Mouse (Mus musculus) embryonic fibroblast, embryonic 13.5 days (primary cell): ENCODE results near the gene AL732309.1.

Source experiments
- CTCF ChIP-seq: IDR thresholded peaks from 2 replicates; pipeline ENCODE4 v1.5.1; 2011; ENCODE audit warnings: mild to moderate bottlenecking, control low read depth, low read length, moderate library complexity, borderline replicate concordance; ENCODE audit not compliant: insufficient read depth
- POLR2A ChIP-seq: IDR thresholded peaks from 2 replicates; pipeline ENCODE4 v1.6.1; 2011; ENCODE audit warnings: low read depth, mild to moderate bottlenecking, control low read depth, low read length, moderate library complexity

DNA sequence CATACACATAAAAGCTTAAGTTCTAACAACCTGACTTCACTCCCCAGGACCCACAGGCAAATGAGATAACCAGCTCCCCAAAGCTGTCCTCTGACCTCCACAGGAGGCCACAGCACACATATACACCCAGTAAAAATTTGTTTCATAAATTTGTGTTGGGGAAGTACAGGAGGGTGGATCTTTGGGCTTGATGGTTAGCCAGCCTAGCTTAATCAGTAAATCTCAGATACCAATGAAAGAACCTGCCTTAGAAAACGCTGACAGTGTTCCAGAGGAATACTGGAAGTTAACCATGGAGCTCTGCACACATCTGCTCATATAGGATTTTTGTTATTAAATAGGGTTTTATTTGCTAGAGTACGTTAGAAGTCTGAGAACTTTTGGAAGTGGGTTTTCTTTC lies 29.0 kb downstream of the AL732309.1 start:
- TF ChIP-seq POLR2A (no peak), CTCF (no peak)
